Mouse (Mus musculus) layer of hippocampus, postnatal 36 days (tissue): ENCODE data around the gene Tmem132c. TPM values are rescaled to one million over a fixed set of nuclear protein-coding genes. Genes with fewer than 3 reads are reported as not detected.
"Not testable (repeated sequence)": the region's sequence is repeated elsewhere in the genome, so short reads cannot be mapped to it uniquely, and the experiment has no call there.

ENCODE experiments used
- DNase-seq, 2 experiments: peaks; one replicate each; pipeline ENCODE4 v3.0.0; 2022
- total RNA-seq, 2 experiments: library from RNA; stranded (reverse); gene quantifications; 2 replicates each; pipeline ENCODE4 v1.2.3; 2021

The Tmem132c gene
- total RNA-seq, 2 experiments from 2014 or later = 3.7 to 3.8 TPM

DNA sequence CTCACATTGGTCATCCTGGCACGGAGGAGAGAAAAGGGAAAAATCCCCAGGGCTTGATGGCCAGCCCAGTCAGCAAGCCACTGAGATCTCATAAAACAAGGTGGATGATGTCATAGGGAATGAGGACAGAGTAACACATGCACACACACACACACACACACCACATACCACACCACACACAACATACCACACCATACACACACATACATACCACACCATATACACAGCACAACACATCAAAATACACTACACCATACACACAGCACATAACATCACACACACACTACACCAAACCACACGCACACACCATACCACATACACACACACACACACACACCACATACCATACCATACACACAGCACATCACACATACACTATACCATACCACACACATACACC, 104.8 kb downstream of the Tmem132c start:
- DNase-seq = no peak

GRCm38 (mm10) chr5:127347053-127347748, 105.6 kb downstream of the Tmem132c start:
- DNase-seq = no peak

- DNase-seq = no peak
Measured at GRCm38 (mm10) chr5:127349221-127350065, 107.8 kb downstream of the Tmem132c start.

GRCm38 (mm10) chr5:127353002-127353401, 111.4 kb downstream of the Tmem132c start:
- DNase-seq = no peak

GRCm38 (mm10) chr5:127355836-127356235, 114.2 kb downstream of the Tmem132c start:
- no peak for DNase-seq

GRCm38 (mm10) chr5:127357878-127358277, 116.3 kb downstream of the Tmem132c start:
- not testable (repeated sequence) for DNase-seq

DNA sequence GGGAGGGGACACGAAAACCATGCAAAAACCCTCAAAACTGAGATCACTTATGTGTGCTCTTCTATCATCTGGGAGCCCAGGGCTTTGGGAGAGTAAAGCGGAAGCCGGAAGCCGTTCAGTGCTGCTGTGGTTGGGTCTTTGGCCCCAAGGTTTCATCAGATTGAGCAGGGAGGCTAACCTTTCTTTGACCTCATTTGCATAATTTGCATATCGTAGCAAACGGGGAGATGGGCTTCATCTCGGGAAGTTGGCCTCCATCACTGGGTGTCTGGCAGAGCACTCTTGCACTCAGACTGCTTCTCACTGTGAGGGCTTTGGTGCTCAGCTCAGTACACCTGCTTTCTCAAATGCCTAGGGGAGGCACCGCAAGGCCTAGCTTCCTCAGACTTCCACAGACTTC, 119.5 kb downstream of the Tmem132c start:
- no peak for DNase-seq

- no peak for DNase-seq
Measured at GRCm38 (mm10) chr5:127365061-127365460, 123.5 kb downstream of the Tmem132c start.

- DNase-seq = no peak
Measured at GRCm38 (mm10) chr5:127368191-127368590, 126.6 kb downstream of the Tmem132c start.

DNA sequence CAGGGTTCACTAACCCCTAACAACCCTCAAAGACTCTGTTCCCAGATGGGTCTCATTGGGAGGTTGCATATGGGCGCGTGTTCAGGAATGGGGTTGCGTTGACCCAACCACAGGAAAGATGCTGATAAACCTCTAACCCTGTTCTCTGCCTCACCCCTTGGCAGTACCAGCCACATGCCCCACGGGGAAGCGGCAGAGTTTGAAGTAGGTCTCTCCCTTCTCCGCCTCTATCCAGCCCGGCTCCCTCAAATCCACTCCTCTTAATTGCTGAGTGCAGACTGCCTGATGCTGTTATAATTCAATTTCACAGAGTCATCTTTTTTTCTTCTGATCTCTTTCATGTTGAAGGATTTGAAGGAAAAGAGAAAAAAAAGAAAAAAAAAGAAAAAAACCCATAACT, 128.2 kb downstream of the Tmem132c start:
- no peak for DNase-seq

GRCm38 (mm10) chr5:127370503-127370902, 128.9 kb downstream of the Tmem132c start:
- DNase-seq = peak in 1 of 2 experiments; percentile 28

DNA sequence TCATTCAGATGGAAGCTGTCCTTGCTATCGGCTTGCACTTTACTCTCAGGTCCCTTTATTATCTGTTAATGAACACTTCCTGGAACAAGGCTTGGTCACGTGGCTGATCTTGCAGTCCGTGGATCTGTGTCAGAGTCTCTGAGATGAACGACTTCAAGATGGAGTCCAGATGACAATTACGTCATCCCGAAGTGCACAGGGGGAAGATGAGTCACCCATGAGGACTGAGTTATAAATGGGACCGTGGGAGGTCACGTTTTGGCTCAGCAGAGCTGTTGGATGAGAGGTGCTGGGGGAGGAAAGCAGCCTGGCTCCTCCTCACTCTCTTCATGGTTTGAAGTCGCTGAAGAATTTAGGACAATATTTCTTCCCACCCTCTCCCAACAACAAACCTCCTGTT, 132.6 kb downstream of the Tmem132c start:
- no peak for DNase-seq

- no peak for DNase-seq
Measured at GRCm38 (mm10) chr5:127375654-127376053, 134.0 kb downstream of the Tmem132c start.

GRCm38 (mm10) chr5:127378521-127378920, 136.9 kb downstream of the Tmem132c start:
- DNase-seq = no peak

DNA sequence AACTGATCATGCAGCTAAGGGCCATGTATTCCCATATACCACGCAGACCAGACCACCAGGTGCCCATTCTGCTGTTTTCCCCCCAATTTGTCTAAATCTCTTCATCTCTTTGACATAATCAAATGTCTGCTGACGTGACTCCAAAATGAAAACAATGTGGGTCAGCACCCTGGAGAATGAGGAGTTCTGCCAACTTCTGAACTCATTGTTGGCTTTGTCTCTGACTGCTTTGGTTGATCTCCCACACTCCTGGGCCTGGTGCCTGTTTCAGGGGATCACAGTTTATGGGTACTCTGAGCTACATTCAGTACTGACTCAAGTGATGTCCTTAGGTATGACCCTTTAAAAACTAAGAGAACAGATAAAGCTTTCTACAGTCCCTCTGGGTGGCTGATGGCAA, 137.7 kb downstream of the Tmem132c start:
- no peak for DNase-seq

DNA sequence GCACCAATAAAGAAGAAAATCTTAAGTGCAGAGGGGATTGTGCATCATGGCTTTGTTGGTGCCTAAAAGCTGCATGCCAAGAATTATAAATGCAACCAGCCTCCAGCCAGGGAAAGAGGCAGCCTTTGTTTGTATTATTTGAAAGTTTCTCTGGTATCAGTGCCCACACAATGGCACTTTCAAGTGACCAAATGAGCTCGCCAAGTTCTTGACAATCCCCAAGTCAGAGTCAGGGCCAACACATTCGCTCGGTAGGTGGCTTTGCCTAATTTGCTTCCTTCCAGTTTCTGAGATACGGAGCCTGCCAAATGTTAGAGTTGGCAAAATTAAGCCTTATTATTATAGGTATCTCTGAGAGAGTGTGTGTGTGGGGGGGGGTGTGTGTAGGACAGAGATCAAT, 139.6 kb downstream of the Tmem132c start:
- no peak for DNase-seq

GRCm38 (mm10) chr5:127382571-127382970, 141.0 kb downstream of the Tmem132c start:
- no peak for DNase-seq

DNA sequence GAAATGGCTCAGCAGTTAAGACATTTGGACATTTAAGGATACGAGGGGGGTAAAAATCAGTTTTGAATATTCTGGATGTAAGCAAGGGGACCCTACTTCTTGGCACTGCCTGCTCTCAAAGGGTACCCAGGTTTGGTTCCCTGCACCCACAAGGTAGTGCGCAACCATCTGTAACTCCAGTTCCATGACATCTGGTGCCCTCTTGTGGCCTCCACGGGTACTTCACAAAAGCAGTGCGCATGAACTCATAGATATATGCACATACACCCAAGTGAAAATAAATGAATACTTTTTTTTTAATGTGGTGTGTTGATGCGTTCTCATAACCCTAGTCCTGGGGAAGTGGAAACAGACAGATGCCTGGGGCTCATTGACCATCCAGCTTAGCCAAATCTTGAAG, 149.6 kb downstream of the Tmem132c start:
- DNase-seq = no peak

DNA sequence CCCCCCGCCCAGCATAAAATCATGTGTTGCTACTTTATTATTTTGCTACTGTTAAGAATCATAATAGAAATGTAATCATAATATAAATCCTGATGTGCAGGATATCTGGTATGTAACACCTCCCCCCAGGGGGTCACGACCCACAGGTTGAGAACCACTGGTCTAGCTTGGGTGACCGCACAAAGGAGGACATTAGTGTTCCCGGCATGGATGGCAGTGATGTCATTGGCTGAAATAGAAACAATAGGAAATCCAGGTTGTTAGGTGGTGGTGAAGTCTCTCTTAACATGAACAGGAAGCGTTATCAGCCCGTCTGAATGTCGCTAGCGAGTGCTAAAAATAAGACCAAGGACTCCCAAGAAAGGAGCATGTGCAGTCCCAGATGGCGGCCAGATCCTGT, 155.3 kb downstream of the Tmem132c start:
- DNase-seq = no peak

DNA sequence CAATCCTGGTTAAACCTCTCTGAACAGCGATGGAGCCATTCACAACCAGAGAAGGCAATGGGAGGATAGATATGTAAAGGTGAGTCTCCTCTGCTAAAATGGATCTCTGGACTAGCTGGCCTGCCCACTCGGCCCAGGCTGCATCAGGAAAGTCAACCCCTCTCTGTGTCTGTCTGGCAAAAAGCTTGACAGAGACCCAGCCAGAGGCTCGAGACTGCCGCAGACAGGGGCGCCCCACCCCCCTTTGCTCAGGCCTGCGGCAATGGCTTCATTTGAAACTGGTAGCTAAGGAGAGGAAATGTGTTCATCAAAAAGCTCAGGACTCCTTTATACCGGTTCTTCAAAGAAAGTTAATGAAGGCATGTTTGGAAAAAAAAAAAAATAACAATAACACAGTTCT, 156.4 kb downstream of the Tmem132c start:
- DNase-seq = no peak

- DNase-seq = peak in 1 of 2 experiments; percentile 8
Measured at GRCm38 (mm10) chr5:127405391-127406000, 163.9 kb downstream of the Tmem132c start.

GRCm38 (mm10) chr5:127406014-127406655, 164.5 kb downstream of the Tmem132c start:
- DNase-seq = no peak

DNA sequence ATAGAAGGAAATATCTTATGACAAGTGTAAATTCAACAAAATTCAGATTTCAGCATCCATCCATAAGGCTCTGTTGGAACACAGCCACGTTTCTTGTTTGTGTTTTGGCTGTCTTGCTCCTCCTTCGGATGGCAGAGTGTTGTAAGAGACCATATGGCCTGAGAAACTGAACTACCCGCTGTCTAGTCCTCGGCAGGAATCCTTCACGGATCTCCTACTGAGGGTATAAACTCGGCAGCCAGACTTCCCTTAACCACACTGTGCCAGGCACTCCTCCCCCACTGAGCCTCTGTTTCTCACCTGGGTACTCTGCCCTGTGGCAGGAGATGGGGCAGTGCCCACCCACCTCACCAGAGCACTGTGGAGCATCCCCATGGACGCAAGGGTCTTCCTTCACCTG, 174.9 kb downstream of the Tmem132c start:
- peak; percentile 8 to 10 for DNase-seq
